Mouse (Mus musculus) midbrain, embryonic 10.5 days (tissue): ENCODE data around the gene Hist1h2bh. TPM values are rescaled to one million over a fixed set of nuclear protein-coding genes. Genes with fewer than 3 reads are reported as not detected.

Experiments
- DNase-seq: peaks from one replicate; pipeline ENCODE4 v3.0.0-alpha.2; 2017; ENCODE audit warnings: low spot score
- H3K27ac ChIP-seq: fragments of 300-500 bp; sonication (generic); replicated peaks from 2 replicates; pipeline ENCODE4 v1.5.1; 2016; ENCODE audit warnings: mild to moderate bottlenecking
- H3K27me3 ChIP-seq: fragments of 300-500 bp; sonication (generic); 2 replicates; pipeline ENCODE4 v1.6.1; 2016; ENCODE audit warnings: low read depth, mild to moderate bottlenecking; ENCODE audit not compliant: poor library complexity, severe bottlenecking
- H3K36me3 ChIP-seq: fragments of 300-500 bp; sonication (generic); 2 replicates; pipeline ENCODE4 v1.6.1; 2016; ENCODE audit warnings: mild to moderate bottlenecking, moderate library complexity
- H3K4me1 ChIP-seq: fragments of 300-500 bp; sonication (generic); 2 replicates; pipeline ENCODE4 v1.6.1; 2016
- H3K4me3 ChIP-seq: fragments of 300-500 bp; sonication (generic); 2 replicates; pipeline ENCODE4 v1.5.1; 2016; ENCODE audit warnings: mild to moderate bottlenecking, moderate library complexity
- H3K9me3 ChIP-seq: fragments of 300-500 bp; sonication (generic); replicated peaks from 2 replicates; pipeline ENCODE4 v1.6.1; 2016; ENCODE audit warnings: mild to moderate bottlenecking
- WGBS: fragments of 180-500 bp; shearing (Covaris S2); methylation state at CpG from one replicate; pipeline ENCODE4 v1.1.7; 2016; 5-methylcytosine and 5-hydroxymethylcytosine counted together
- microRNA-seq: library from miRNA; unstranded; fragments of <30 nt; microRNA quantifications from one replicate; pipeline ENCODE4, GENCODE M21; 2017
- polyA plus RNA-seq: library from polyadenylated mRNA; unstranded; fragments of >200 nt; fragmentation: Nextera tagmentation; extraction: Ambion mirVana; gene quantifications from 2 replicates; pipeline ENCODE4 v1.2.1, GENCODE M21; 2016

Gene Hist1h2bh
- polyA plus RNA-seq, 1 experiment from 2014 or later = 1.00 TPM

DNA sequence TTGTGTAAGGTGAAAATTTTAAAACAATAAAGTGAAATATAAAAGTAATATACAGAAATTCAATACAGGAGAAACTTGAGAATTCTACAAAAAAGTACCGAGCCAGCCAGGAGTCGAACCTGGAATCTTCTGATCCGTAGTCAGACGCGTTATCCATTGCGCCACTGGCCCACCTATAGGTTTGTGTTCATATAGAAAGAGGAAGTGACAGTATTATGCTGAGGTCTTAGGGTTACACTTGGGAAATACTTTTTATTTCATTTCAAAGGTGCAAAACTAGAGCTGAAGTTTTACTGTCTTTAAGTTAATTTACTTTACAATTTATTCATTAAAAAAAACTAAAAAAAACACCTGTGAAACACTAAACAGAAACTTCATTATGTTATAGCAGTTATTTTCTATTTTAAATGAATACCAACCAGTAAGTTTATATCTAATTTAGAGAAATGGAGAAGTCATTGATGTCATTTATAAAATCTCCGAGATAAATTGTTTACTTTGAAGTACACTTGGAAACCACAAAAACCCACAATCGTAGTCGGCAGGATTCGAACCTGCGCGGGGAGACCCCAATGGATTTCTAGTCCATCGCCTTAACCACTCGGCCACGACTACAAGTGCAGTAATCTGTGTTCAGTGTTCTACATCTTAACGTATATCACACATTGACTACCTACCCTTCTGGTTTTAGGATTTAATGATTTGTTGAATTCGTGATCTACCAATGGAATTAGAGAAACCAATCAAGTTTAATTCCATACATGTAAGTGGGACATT, 42.6 kb downstream of the Hist1h2bh start:
- Histone ChIP-seq H3K36me3 (no peaks in the 10 kb centered on the region), H3K27ac (no peak overlapping the region), H3K4me1 (peaks cover 53% of the 10 kb centered on the region), H3K4me3 (peak overlapping the region; percentile 45), H3K27me3 (no peaks in the 10 kb centered on the region), H3K9me3 (no peaks in the 10 kb centered on the region)
- WGBS = under 1% methylated on average over 17 of the region's 17 CpGs
- peak; percentile 82 for DNase-seq

DNA sequence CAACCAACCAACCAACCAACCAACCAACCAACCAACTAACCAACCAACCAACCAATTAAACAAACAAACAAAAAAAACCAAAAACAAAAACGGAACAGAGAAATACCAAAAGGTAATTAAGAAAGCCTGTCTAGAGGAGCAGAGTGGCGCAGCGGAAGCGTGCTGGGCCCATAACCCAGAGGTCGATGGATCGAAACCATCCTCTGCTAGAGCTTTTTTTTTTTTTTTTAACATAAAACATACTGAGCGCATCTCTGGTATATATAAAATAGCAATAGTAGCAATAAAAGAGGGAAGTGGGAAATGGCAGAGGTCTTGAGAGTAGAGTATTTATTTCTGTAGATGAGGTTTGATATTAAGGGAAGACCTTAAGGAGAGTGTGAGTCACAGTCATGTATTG, 43.2 kb downstream of the Hist1h2bh start:
- Histone ChIP-seq H3K4me3 (peak overlapping the region; percentile 5; the same call in 1 of the 2 replicates), H3K4me1 (peaks cover 46% of the 10 kb centered on the region), H3K36me3 (no peaks in the 10 kb centered on the region), H3K9me3 (no peaks in the 10 kb centered on the region), H3K27me3 (no peaks in the 10 kb centered on the region), H3K27ac (no peak overlapping the region)
- no peak for DNase-seq
- WGBS = under 1% methylated on average over 7 of the region's 7 CpGs

DNA sequence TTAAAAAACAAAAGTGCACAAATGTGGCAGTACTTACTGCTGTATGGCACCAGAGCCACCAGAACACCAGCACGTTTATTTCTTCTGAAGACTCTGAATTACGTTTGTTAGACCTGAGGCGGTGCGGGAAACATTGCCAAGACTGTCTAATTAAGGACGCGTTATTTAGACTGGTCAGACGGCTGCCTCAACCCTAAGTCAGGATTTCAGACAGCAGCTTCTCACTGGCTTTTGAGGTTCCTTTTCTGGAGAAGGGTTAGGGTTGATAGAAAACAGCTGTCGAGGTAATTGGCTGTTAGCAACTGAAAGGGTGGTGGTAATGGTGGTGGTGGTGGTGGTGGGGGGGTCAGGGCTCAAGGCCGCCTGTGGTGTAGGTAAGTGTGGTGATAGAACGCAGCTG, 44.5 kb downstream of the Hist1h2bh start:
- Histone ChIP-seq H3K4me3 (peak overlapping the region; percentile 53), H3K36me3 (no peaks in the 10 kb centered on the region), H3K27me3 (0 out of 2 replicates have a peak, but pooled peaks cover 2% of the 10 kb centered on the region), H3K4me1 (peaks cover 38% of the 10 kb centered on the region), H3K27ac (no peak overlapping the region), H3K9me3 (no peaks in the 10 kb centered on the region)
- 6% methylated on average over 10 of the region's 10 CpGs for WGBS
- no peak for DNase-seq

GRCm38 (mm10) chr13:23497656-23498321, 45.4 kb downstream of the Hist1h2bh start:
- peaks cover 7% of the 10 kb centered on the region; the same call in 1 of the 2 replicates for H3K27me3 ChIP-seq
- H3K27ac ChIP-seq = no peak overlapping the region; the same call in 1 of the 2 replicates
- under 1% methylated on average over 19 of the region's 19 CpGs for WGBS
- peak; percentile 76 for DNase-seq
- H3K4me1 ChIP-seq = peaks cover 33% of the 10 kb centered on the region
- peak overlapping the region; percentile 53 for H3K4me3 ChIP-seq
- H3K9me3 ChIP-seq = no peaks in the 10 kb centered on the region
- no peaks in the 10 kb centered on the region for H3K36me3 ChIP-seq

- Histone ChIP-seq H3K36me3 (no peaks in the 10 kb centered on the region), H3K4me1 (peaks cover 33% of the 10 kb centered on the region), H3K4me3 (no peak overlapping the region), H3K9me3 (no peaks in the 10 kb centered on the region), H3K27me3 (peaks cover 9% of the 10 kb centered on the region; the same call in 1 of the 2 replicates), H3K27ac (no peak overlapping the region)
- WGBS = 73% methylated on average over 6 of the region's 6 CpGs
- DNase-seq = no peak
Measured at GRCm38 (mm10) chr13:23495526-23495925, 47.7 kb downstream of the Hist1h2bh start.

DNA sequence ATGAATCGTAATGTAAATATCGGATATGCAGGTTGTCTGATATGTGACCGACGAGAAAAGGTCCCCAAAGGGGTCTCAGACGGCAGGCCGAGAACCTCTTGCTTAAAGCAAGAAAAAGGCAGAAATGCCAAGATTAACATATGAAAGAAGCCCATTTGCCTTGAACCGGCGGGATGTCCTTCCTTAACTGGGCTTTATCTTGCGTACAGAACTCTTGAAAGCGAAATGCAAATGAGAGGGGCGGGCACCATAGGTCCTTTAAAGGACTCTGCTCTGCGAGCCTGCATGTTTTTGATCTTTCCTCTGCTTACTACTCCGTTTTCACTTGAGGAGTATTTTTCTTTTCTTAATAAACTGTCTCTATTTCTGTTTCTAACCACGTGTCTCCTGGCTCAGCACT, 51.2 kb downstream of the Hist1h2bh start:
- no peaks in the 10 kb centered on the region for H3K9me3 ChIP-seq
- no peaks in the 10 kb centered on the region for H3K36me3 ChIP-seq
- no peak for DNase-seq
- 5% methylated on average over 14 of the region's 14 CpGs for WGBS
- peak overlapping the region; percentile 43 for H3K4me3 ChIP-seq
- H3K27me3 ChIP-seq = peaks cover 22% of the 10 kb centered on the region
- H3K4me1 ChIP-seq = peaks cover 26% of the 10 kb centered on the region
- 0 out of 2 replicates have a peak overlapping the region, but pooled peaks have one; percentile 4 for H3K27ac ChIP-seq

Small RNAs within 50 kb of the gene (microRNA-seq; reads per million reads assigned to microRNA genes)
- gene Gm44297 = 0.90 reads per million
- not detected for gene Gm44359
- gene Gm44394 = not detected
- gene n-TStga1 = 3.6 reads per million, percentile 6 among the genes with 10 or more reads in this experiment

Other genes starting within 250 kb of the Hist1h2bh start
- 55.6 and 58.6 TPM in 2 replicates for gene Zfp322a, start 174.2 kb downstream of the Hist1h2bh start, polyA plus RNA-seq
- gene Abt1, start 119.5 kb downstream of the Hist1h2bh start, polyA plus RNA-seq = 14.3 and 14.7 TPM in 2 replicates
- gene Btn1a1, start 77.5 kb downstream of the Hist1h2bh start, polyA plus RNA-seq = 0.04 and 0.06 TPM in 2 replicates
- gene Btn2a2, start 54.5 kb downstream of the Hist1h2bh start, polyA plus RNA-seq = 0.26 and 0.38 TPM in 2 replicates
- gene Hist1h4h, start 12.3 kb downstream of the Hist1h2bh start, polyA plus RNA-seq = 2.0 and 4.1 TPM in 2 replicates
- 4.7 and 9.5 TPM in 2 replicates for gene Hist1h2af, start 9.5 kb downstream of the Hist1h2bh start, polyA plus RNA-seq
- 5.5 and 5.6 TPM in 2 replicates for gene Hist1h3g, start 8.0 kb downstream of the Hist1h2bh start, polyA plus RNA-seq
- gene Hist1h3f, start 660 bp upstream of the Hist1h2bh start, polyA plus RNA-seq = 1.1 and 1.5 TPM in 2 replicates
- 1.7 TPM in 1 of 2 replicates, not detected in the other for gene Hist1h4f, start 8.3 kb upstream of the Hist1h2bh start, polyA plus RNA-seq
- gene Hist1h1d, start 9.9 kb upstream of the Hist1h2bh start, polyA plus RNA-seq = 0.58 and 0.63 TPM in 2 replicates
- 5.1 and 7.2 TPM in 2 replicates for gene Hist1h3e, start 19.0 kb upstream of the Hist1h2bh start, polyA plus RNA-seq
- gene Hist1h2ae, start 27.8 kb upstream of the Hist1h2bh start, polyA plus RNA-seq = 85.6 and 104 TPM in 2 replicates
- gene Hist1h2bg, start 28.0 kb upstream of the Hist1h2bh start, polyA plus RNA-seq = 4.5 and 6.4 TPM in 2 replicates
- 3.8 TPM in 2 replicates for gene Hist1h2bf, start 30.8 kb upstream of the Hist1h2bh start, polyA plus RNA-seq
- 0.67 and 1.3 TPM in 2 replicates for gene Hist1h2ad, start 31.0 kb upstream of the Hist1h2bh start, polyA plus RNA-seq
- 6.2 and 10.8 TPM in 2 replicates for gene Hist1h3d, start 32.4 kb upstream of the Hist1h2bh start, polyA plus RNA-seq
- gene Hist1h4d, start 38.2 kb upstream of the Hist1h2bh start, polyA plus RNA-seq = 95.1 and 103 TPM in 2 replicates
- 3.1 and 3.2 TPM in 2 replicates for gene Hist1h2be, start 77.7 kb upstream of the Hist1h2bh start, polyA plus RNA-seq
- gene Hist1h1e, start 79.2 kb upstream of the Hist1h2bh start, polyA plus RNA-seq = 18.0 and 22.4 TPM in 2 replicates
- gene Hist1h2ac, start 140.6 kb upstream of the Hist1h2bh start, polyA plus RNA-seq = 1.3 TPM in 2 replicates
- gene Hist1h2bc, start 140.8 kb upstream of the Hist1h2bh start, polyA plus RNA-seq = 22.1 and 23.9 TPM in 2 replicates
- not detected in 2 replicates for gene Hist1h1t, start 152.4 kb upstream of the Hist1h2bh start, polyA plus RNA-seq
- gene Hist1h4c, start 155.1 kb upstream of the Hist1h2bh start, polyA plus RNA-seq = 4.9 and 5.1 TPM in 2 replicates
- gene Hfe, start 167.5 kb upstream of the Hist1h2bh start, polyA plus RNA-seq = 2.3 and 2.5 TPM in 2 replicates
- gene Hist1h1c, start 195.4 kb upstream of the Hist1h2bh start, polyA plus RNA-seq = 8.8 and 9.5 TPM in 2 replicates
- gene Hist1h3c, start 202.2 kb upstream of the Hist1h2bh start, polyA plus RNA-seq = 7.3 and 9.5 TPM in 2 replicates
- 2.3 and 2.4 TPM in 2 replicates for gene Hist1h2bb, start 203.3 kb upstream of the Hist1h2bh start, polyA plus RNA-seq
- gene Hist1h2ab, start 207.7 kb upstream of the Hist1h2bh start, polyA plus RNA-seq = 44.4 and 45.3 TPM in 2 replicates
- 8.1 and 11.3 TPM in 2 replicates for gene Hist1h3b, start 208.9 kb upstream of the Hist1h2bh start, polyA plus RNA-seq
- gene Hist1h4b, start 213.6 kb upstream of the Hist1h2bh start, polyA plus RNA-seq = 4.9 and 6.9 TPM in 2 replicates
- 0.42 TPM in 1 of 2 replicates, not detected in the other for gene Hist1h4a, start 217.8 kb upstream of the Hist1h2bh start, polyA plus RNA-seq
- gene Hist1h3a, start 219.0 kb upstream of the Hist1h2bh start, polyA plus RNA-seq = 3.6 and 3.9 TPM in 2 replicates
- gene Hist1h1a, start 220.3 kb upstream of the Hist1h2bh start, polyA plus RNA-seq = 1.7 and 2.7 TPM in 2 replicates
- gene Trim38, start 226.5 kb upstream of the Hist1h2bh start, polyA plus RNA-seq = 0.20 TPM in 1 of 2 replicates, not detected in the other